Mouse (Mus musculus): ENCODE measurements around the gene Vmn2r96.
"Not testable (repeated sequence)": the region's sequence is repeated elsewhere in the genome, so short reads cannot be mapped to it uniquely, and the experiment has no call there.

Gene Vmn2r96

DNA sequence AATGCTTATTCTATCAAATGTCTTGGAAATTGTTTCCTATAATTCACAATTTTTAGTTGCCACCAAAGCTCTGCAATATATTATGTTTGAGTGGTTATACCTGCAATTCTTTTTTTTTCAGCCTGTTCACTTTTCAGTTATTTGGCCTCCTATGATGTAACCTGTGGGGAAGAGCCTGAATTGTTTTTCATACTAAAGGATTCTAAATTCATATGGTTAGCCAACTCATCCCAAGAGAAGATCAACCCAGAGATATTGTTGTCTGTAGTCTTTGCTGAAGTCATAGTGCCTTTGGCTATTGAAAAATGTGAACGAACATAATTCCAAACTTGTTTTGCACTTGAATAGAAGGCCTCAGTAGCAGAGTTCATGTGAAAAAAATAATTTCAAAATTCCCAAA is at the start of gene Vmn2r96:
TSS of gene Vmn2r96 (plus strand) at position 301 of the 400 bp plus-strand sequence.
- not testable (repeated sequence) for DNase-seq (ENCODE audit: inconsistent ontology term)

DNA sequence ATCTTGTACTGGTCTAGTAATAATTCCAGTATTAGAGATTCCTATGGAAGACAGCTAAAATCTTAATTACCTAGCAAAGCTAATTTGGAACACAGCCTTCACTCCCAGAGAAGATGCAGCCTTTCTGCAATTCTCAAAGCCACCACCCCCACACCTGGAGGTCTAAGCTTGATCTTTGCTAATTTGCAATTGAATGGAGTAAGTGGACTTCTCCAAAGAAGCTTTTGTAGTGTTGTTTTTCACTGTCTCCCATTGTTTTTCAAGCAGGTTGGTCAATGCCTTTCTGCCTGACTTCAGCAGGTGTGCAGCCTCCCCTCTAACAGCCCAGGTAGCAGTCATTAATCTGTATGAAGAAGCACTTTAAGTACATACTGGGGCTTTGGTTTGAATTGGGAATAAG is 49.6 kb upstream of the Vmn2r96 start:
- DNase-seq (ENCODE audit: inconsistent ontology term) = no peak

DNA sequence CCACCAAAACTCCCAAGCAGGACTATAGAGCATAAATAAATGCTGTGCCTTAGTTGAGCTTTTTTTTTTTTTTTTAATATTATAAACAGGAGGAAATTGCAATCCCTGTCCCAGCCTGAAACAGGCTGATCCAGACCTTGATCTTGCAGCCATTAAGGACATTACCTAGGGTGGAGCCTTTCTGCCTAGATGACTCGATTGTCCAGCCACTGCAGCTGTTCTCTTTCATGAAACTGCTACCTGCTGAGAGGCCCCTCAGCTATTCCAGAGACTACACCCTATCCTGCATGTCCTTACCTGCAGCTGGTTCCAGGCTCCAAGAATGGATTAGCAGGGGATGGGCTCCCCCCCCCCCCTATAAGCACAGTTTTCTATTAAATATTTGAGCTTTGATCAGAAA is 49.0 kb upstream of the Vmn2r96 start:
- no peak for DNase-seq (ENCODE audit: inconsistent ontology term)

DNA sequence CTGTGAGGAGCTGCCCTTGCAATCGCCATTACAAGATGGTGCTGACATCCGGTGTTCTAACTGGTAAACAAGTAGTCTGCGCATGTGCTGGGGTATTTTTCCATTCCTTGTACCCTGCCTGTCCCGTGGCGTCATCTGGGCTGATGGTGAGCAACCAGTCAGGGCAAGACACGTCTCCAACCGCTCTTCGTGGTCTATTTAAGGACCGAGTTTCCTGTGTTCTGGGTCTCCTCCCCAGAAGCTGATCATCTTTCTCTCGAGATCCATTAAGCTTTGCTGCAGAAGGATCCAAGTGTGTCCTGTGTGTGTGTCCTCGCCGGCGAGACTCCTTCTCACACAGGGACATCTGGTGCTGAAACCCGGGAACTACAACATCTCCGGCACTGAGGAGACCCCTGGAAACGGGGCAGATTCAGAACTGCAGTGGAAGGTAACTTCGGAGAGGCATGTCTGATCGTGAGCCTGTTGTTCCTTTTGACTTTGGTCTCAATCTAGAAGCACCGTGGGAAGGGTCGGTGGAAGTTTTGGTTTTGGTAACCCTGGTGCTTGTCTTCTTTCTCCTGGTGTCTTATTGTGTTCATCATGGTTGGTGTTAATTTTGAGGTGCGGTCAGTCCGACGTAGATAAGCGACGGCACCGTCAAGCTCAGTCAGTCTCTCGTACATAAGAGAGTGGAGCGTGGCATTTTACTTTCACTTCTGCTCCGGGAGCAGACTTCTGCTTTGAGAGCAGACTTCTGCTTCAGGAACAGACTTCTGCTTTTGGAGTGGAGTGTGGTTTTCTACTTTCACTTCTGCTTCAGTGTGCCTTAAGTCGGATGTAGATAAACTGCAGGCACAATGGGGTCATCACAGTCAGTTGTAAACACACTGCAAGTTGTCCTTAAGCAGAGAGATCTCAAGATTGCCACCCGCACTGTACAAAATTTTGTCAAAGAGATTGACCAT is 14.5 kb upstream of the Vmn2r96 start:
- not testable (repeated sequence) for DNase-seq (ENCODE audit: inconsistent ontology term)

DNA sequence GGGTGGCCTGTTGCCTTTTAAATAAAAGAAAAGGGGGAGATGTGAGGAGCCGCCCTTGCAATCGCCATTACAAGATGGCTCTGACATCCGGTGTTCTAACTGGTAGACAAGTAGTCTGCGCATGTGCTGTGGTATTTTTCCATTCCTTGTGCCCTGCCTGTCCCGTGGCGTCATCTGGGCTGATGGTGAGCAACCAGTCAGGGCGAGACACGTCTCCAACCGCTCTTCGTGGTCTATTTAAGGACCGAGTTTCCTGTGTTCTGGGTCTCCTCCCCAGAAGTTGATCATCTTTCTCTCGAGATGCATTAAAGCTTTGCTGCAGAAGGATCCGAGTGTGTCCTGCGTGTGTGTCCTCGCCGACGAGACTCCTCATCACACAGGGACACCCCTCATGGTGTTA is 6.8 kb upstream of the Vmn2r96 start:
- not testable (repeated sequence) for DNase-seq (ENCODE audit: inconsistent ontology term)

DNA sequence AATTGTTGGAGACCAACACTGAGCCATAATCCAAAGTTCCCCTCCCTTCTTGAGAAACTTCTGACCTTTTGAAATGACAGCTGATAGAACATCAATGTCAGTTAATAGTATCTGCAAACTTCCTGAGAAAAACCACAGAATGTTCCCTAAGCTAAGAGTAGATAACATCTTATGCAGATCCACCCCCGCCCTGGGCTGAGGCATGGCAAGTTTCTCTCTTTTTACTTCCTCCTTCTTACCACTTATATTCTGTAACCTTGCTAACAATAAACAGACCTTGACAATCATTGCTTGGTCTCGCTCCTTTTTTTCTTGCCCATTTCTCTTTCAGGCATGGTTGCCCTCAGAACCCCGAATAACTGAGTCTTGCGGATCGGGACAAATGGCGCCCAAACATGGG is 42.2 kb downstream of the Vmn2r96 start:
- not testable (repeated sequence) for DNase-seq (ENCODE audit: inconsistent ontology term)

DNA sequence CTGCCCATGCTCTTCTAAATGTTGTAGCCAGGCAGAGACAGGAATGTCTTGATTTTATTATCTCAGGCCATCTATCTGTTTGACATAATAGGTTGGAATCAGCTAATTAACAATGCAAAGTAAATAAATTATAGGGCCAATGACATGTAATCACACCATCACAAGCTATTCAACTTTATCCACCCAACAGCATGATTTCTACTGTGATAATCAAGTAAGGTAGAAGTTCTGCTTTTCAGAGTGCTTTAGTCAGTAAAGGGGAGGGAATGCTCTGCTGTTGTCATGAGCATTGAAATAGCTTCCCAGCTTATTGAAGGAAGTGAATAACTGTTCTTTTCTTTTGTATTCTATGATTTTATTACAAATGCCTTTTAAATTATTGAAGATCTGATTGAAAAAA is 53.6 kb downstream of the Vmn2r96 start:
- DNase-seq (ENCODE audit: inconsistent ontology term) = no peak
